Mouse (Mus musculus) C2C12 (cell line): Measurements from ENCODE around the gene Gabpb2. TPM values are rescaled to one million over a fixed set of nuclear protein-coding genes. Genes with fewer than 3 reads are reported as not detected.

Source experiments
- H3K27me3 ChIP-seq: one replicate; pipeline ENCODE4 v1.6.1; 2011; ENCODE audit not compliant: control insufficient read depth, insufficient read depth, insufficient read length
- H3K36me3 ChIP-seq: one replicate; pipeline ENCODE4 v1.6.1; 2011; ENCODE audit not compliant: control insufficient read depth, insufficient read depth
- H3K4me3 ChIP-seq: one replicate; pipeline ENCODE4 v1.5.1; 2011; ENCODE audit warnings: mild to moderate bottlenecking, control low read depth; ENCODE audit not compliant: poor library complexity, insufficient read depth, severe bottlenecking
- H3K79me2 ChIP-seq: one replicate; pipeline ENCODE4 v1.6.1; 2011; ENCODE audit not compliant: control insufficient read depth, insufficient read depth
- H3K79me3 ChIP-seq: one replicate; pipeline ENCODE4 v1.6.1; 2011; ENCODE audit warnings: low read depth, control low read depth
- H3ac ChIP-seq: one replicate; pipeline ENCODE3; 2011; ENCODE audit warnings: low read depth; ENCODE audit not compliant: control insufficient read depth, insufficient read length
- CEBPB ChIP-seq: IDR thresholded peaks from one replicate; pipeline ENCODE4 v1.6.1; 2011; ENCODE audit warnings: low read depth, mild to moderate bottlenecking, control low read depth, moderate library complexity
- CTCF ChIP-seq: IDR thresholded peaks from one replicate; pipeline ENCODE4 v1.5.1; 2011; ENCODE audit not compliant: control insufficient read depth, insufficient read depth, insufficient read length
- FOSL1 ChIP-seq: IDR thresholded peaks from one replicate; pipeline ENCODE4 v1.8.0; 2011; ENCODE audit warnings: mild to moderate bottlenecking, low read length; ENCODE audit not compliant: poor library complexity, insufficient read depth, severe bottlenecking
- MAX ChIP-seq: IDR thresholded peaks from one replicate; pipeline ENCODE4 v1.6.1; 2011; ENCODE audit warnings: mild to moderate bottlenecking, control low read depth
- MYOD1 ChIP-seq: IDR thresholded peaks from one replicate; pipeline ENCODE4 v1.6.1; 2011; ENCODE audit warnings: low read depth; ENCODE audit not compliant: control insufficient read depth, insufficient read length
- MYOG ChIP-seq: IDR thresholded peaks from one replicate; pipeline ENCODE4 v1.6.1; 2011; ENCODE audit not compliant: control insufficient read depth, insufficient read length; ENCODE audit errors: extremely low read depth
- USF1 ChIP-seq: IDR thresholded peaks from one replicate; pipeline ENCODE4 v1.6.1; 2011; ENCODE audit warnings: low read depth, mild to moderate bottlenecking, control low read depth, moderate library complexity
- polyA plus RNA-seq: library from polyadenylated mRNA; unstranded; fragments of >200 nt; fragmentation: generic; extraction: Trizol; gene quantifications from one replicate; pipeline ENCODE4 v1.2.1, GENCODE M21; 2012; ENCODE audit warnings: missing spikeins

Gabpb2 gene
- polyA plus RNA-seq, 1 experiment = 5.7 TPM

DNA sequence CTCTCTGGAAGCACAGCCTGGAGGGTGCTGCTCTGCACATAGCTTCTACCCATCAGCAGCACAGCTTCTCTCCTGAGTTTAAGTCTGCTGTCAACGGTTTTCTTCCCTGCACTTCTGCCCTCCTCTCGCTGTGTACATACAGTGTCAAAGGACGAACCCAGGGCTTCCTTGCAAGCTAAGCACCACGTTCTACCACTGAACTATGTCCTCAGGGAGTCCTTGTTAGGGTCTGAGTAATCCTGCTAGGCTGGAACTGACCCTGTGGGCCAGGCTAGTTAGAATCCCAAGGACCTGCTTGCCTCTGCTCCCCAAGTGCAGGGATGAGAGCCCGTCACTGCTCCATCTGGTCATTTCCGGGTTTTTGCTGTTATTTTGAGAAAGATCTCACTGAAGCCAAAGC, 30.8 kb downstream of the Gabpb2 start:
- no peak for TF ChIP-seq CEBPB
- TF ChIP-seq MYOD1 = no peak
- TF ChIP-seq USF1 = no peak
- TF ChIP-seq FOSL1 = no peak
- no peak for TF ChIP-seq MAX
- TF ChIP-seq MYOG = no peak
- no peak for TF ChIP-seq CTCF
- no peak overlapping the region for H3K4me3 ChIP-seq
- H3K79me3 ChIP-seq = no peaks in the 10 kb centered on the region
- peaks cover 77% of the 10 kb centered on the region for H3K36me3 ChIP-seq
- no peaks in the 10 kb centered on the region for H3K79me2 ChIP-seq
- H3K27me3 ChIP-seq = no peaks in the 10 kb centered on the region
- H3ac ChIP-seq = no peak overlapping the region

DNA sequence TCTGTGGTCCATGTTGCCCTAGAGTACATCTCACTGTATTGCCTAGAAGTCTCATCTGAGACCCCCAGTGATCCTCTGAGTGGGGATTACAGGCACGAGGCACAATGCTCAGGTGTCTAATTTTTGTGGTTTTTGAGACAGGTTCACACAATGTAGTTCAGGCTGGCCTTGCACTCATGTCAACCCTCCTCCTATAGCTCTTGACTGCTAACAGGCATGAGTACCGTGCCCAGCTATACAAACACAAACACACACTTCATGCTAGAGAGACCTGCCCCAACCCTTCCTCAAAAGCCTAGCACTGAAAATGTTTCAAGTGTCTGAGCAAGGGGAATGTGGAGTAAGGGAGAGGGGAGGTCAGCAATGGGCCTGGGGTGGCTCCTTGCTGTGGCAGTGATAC, 31.6 kb downstream of the Gabpb2 start:
- Histone ChIP-seq H3K36me3 (peaks cover 77% of the 10 kb centered on the region), H3ac (no peak overlapping the region), H3K79me2 (no peaks in the 10 kb centered on the region), H3K27me3 (no peaks in the 10 kb centered on the region), H3K4me3 (no peak overlapping the region), H3K79me3 (no peaks in the 10 kb centered on the region)
- TF ChIP-seq FOSL1 = no peak

DNA sequence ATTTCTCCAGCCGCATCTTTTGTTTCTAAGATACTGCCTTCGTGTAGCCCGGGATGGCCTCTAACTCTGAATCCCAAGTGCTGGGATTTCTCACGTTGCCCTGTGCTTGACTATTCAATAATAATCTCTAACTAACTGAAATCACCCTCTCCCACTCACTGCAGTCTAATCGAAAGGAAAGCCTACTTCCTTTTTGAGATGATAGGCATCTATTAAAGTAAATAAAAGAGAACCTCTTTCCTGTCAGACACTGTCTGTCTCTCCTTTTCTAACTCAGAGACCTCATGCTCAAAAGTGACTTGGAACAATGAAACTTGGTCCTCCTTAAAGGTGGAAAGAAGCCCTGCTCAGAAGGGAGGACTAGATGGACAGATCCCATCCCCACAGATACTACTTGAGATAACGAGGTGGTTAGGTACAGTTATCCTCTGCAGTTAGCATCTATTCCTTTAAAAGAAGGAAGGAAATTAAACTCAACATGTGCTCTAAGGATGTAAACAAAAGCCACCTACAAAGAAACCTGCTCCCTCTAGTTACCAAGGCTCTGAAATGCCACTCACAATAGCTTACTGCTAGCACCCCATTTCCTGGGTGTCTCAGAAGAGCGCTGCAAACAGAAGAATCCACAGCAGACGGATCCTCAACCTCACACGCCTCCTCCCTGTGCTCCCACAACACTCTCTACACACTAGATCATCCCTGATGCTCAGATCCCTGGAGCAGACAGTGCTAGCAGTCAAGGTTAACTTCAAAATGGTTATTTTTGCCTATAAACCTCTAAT, 32.7 kb downstream of the Gabpb2 start:
- no peak for TF ChIP-seq CEBPB
- no peak for TF ChIP-seq MAX
- no peak for TF ChIP-seq MYOD1
- TF ChIP-seq MYOG = no peak
- no peak for TF ChIP-seq CTCF
- TF ChIP-seq USF1 = no peak
- TF ChIP-seq FOSL1 = no peak
- no peaks in the 10 kb centered on the region for H3K79me3 ChIP-seq
- H3K36me3 ChIP-seq = peaks cover 72% of the 10 kb centered on the region
- H3ac ChIP-seq = no peak overlapping the region
- H3K79me2 ChIP-seq = no peaks in the 10 kb centered on the region
- no peak overlapping the region for H3K4me3 ChIP-seq
- no peaks in the 10 kb centered on the region for H3K27me3 ChIP-seq

DNA sequence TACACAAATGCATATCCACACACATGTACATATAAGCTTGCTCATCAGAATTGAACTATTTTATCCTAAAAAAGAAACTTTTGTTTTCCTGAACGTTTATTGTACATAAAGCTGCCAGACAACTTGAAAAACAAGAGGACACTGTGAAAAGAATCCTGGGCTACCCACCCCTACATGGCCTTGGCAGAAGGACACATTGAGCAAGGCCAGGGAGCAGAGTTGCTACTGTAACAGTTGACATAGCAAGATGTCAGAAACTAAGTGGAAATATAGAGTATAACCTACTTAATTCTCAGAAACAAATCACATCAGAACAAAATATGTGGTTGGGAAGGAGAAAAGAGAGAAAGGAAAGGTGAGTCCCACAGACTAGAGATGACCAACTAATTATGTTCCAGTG, 35.9 kb downstream of the Gabpb2 start:
- Histone ChIP-seq H3ac (no peak overlapping the region), H3K36me3 (peaks cover 43% of the 10 kb centered on the region), H3K4me3 (no peak overlapping the region), H3K27me3 (no peaks in the 10 kb centered on the region), H3K79me3 (no peaks in the 10 kb centered on the region), H3K79me2 (no peaks in the 10 kb centered on the region)
- TF ChIP-seq MAX (no peak), USF1 (no peak), CTCF (no peak), MYOG (no peak), MYOD1 (no peak), CEBPB (no peak), FOSL1 (no peak)

DNA sequence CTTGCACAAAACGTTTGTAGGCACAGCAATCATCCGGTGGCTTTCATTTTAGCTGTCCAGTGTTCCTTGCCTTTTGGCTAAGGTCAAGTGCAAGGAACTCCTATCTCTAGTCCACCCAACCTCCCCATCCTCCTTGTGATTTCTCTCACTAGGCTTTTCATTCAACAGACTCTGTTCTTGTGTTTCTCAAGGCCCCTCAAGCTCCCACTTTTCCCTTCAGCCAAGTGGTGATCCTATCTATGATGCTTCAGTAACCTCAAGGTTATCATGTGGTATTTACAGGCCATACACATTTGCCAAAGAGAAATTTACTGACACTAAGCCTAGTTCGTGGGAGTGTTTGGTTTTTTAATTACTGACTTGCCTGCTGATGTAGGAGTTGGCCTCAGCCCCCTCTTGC, 37.8 kb downstream of the Gabpb2 start:
- H3K36me3 ChIP-seq = peaks cover 25% of the 10 kb centered on the region
- TF ChIP-seq MYOD1 (no peak), MAX (no peak), USF1 (no peak), MYOG (no peak), FOSL1 (no peak), CEBPB (no peak), CTCF (no peak)
- no peak overlapping the region for H3K4me3 ChIP-seq
- H3K27me3 ChIP-seq = no peaks in the 10 kb centered on the region
- no peaks in the 10 kb centered on the region for H3K79me2 ChIP-seq
- no peak overlapping the region for H3ac ChIP-seq
- H3K79me3 ChIP-seq = no peaks in the 10 kb centered on the region

DNA sequence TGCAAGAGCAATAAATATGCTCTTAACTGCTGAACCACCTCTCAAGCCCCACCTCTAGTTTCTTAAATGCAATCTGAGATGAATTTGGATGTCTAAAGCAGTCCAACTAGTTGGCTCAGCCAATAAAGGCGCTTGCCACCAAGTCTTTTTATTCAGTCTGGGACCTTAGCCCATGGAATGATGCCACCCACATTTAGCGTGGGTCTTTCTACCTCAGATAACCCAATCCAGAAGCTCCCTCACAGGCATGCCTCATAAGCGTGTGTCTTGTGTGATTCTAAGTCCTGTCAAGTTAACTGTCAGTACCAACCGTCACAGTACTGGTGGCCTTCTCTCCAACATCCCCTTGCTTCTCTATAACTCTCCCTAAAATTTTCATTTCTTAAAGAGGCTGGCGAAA, 38.8 kb downstream of the Gabpb2 start:
- no peak for TF ChIP-seq CTCF
- no peak for TF ChIP-seq MYOD1
- TF ChIP-seq FOSL1 = no peak
- TF ChIP-seq MAX = no peak
- no peak for TF ChIP-seq CEBPB
- TF ChIP-seq USF1 = no peak
- TF ChIP-seq MYOG = no peak
- Histone ChIP-seq H3K4me3 (no peak overlapping the region), H3K79me3 (no peaks in the 10 kb centered on the region), H3K27me3 (no peaks in the 10 kb centered on the region), H3K36me3 (peaks cover 16% of the 10 kb centered on the region), H3ac (no peak overlapping the region), H3K79me2 (no peaks in the 10 kb centered on the region)
